Mouse (Mus musculus) adrenal gland, postnatal 14 days (tissue): ENCODE measurements at regions not wholly inside any gene's neighbourhood (a gene's known extent, or its start where the extent isn't known, plus 50 kb on each side); places are given as distances from the start of the nearest gene placed in this dataset.

ENCODE experiments used
- DNase-seq: peaks from one replicate; pipeline ENCODE4 v3.0.0; 2021; ENCODE audit warnings: mixed read lengths

GRCm38 (mm10) chr9:92856410-92857083 is 314.5 kb downstream of the Plod2 start:
- no peak for DNase-seq

GRCm38 (mm10) chr9:92865822-92866221 is 323.8 kb downstream of the Plod2 start:
- no peak for DNase-seq

GRCm38 (mm10) chr9:92878589-92878988 is 336.6 kb downstream of the Plod2 start:
- peak; percentile 67 for DNase-seq

- no peak for DNase-seq
These were observed 337.8 kb downstream of the Plod2 start for GRCm38 (mm10) chr9:92879812-92880211.

- DNase-seq: no peak
These were observed 340.3 kb downstream of the Plod2 start for GRCm38 (mm10) chr9:92882251-92882832.

- no peak for DNase-seq
These were observed 348.0 kb downstream of the Plod2 start for GRCm38 (mm10) chr9:92890063-92890462.

- no peak for DNase-seq
These were observed 357.7 kb downstream of the Plod2 start for GRCm38 (mm10) chr9:92899733-92900132.

- no peak for DNase-seq
These were observed 365.1 kb downstream of the Plod2 start for GRCm38 (mm10) chr9:92907102-92907501.

- no peak for DNase-seq
These were observed 377.4 kb downstream of the Plod2 start for GRCm38 (mm10) chr9:92919396-92919795.

- no peak for DNase-seq
These were observed 388.4 kb downstream of the Plod2 start for GRCm38 (mm10) chr9:92930231-92930966.

- DNase-seq: no peak
These were observed 395.8 kb downstream of the Plod2 start for GRCm38 (mm10) chr9:92937802-92938201.

- DNase-seq: no peak
These were observed 408.1 kb downstream of the Plod2 start for GRCm38 (mm10) chr9:92950092-92950491.

- DNase-seq: no peak
These were observed 421.3 kb downstream of the Plod2 start for GRCm38 (mm10) chr9:92963275-92963674.

GRCm38 (mm10) chr9:92991759-92992158 is 449.7 kb downstream of the Plod2 start:
- no peak for DNase-seq

GRCm38 (mm10) chr9:92996156-92996555 is 454.1 kb downstream of the Plod2 start:
- DNase-seq: no peak

GRCm38 (mm10) chr9:93005182-93005953 is 463.3 kb downstream of the Plod2 start:
- DNase-seq: no peak

GRCm38 (mm10) chr9:93008511-93009302 is 466.7 kb downstream of the Plod2 start:
- no peak for DNase-seq

- DNase-seq: no peak
These were observed 502.4 kb downstream of the Plod2 start for GRCm38 (mm10) chr9:93044298-93044912.

GRCm38 (mm10) chr9:93072140-93072539 is 530.1 kb downstream of the Plod2 start:
- no peak for DNase-seq

GRCm38 (mm10) chr9:93083114-93083513 is 541.1 kb downstream of the Plod2 start:
- DNase-seq: no peak

- no peak for DNase-seq
These were observed 556.1 kb downstream of the Plod2 start for GRCm38 (mm10) chr9:93098008-93098581.
